ENCODE assay signal across 9 mouse cellular contexts in genomic region chr16:91898850-91899848, GRCm38 (mm10).
DNase-seq lines count a peak whose midpoint lies in the region; ATAC-seq and TF ChIP-seq lines count a peak whose summit lies in the region.
"Had no signal": no experiment of that assay in that cellular context is flagged by ENCODE, and none has a peak within 500 bp of the region (broad histone marks: within the 10 kb centered on the region; RNA-seq: fewer than 3 reads in every experiment).

No protein-coding gene starts in this region.

- no peak overlapping the region for H3K4me2 ChIP-seq in kidney, embryonic 15.5 days
- H3K4me2 ChIP-seq in midbrain, embryonic 14.5 days (ENCODE audit: low read length), result no peak overlapping the region

- no peaks in the 10 kb centered on the region for H3K36me3 ChIP-seq in kidney, embryonic 15.5 days
- H3K36me3 ChIP-seq in midbrain, embryonic 14.5 days (ENCODE audit: control insufficient read depth, insufficient read depth, low read length), result peaks cover 67% of the 10 kb centered on the region

- TF ChIP-seq POLR2A in cerebellum, adult 2 months (IDR thresholded peaks at IDR 0.05; ENCODE audit: borderline replicate concordance, insufficient read depth, low read length), result no peak

- 58% methylated on average over 22 of the region's 22 CpGs for WGBS in kidney, embryonic 15.5 days
- WGBS in cerebellum, adult 2 months, result 12% methylated on average over 22 of the region's 22 CpGs
- 58% methylated on average over 22 of the region's 22 CpGs for whole genome bisulfite sequencing in midbrain, embryonic 14.5 days

- ATAC-seq in kidney, embryonic 15.5 days (replicated peaks; ENCODE audit: low FRiP score), result no peak
- ATAC-seq in midbrain, embryonic 14.5 days (ENCODE audit: low FRiP score, low TSS enrichment), result no peak; the same call in 1 of the 2 replicates

- peak; percentile 51 to 66 for DNase-seq in kidney, postnatal 36 days
- peak; percentile 70 to 76 for DNase-seq in cerebellum, adult 2 months
- peak; percentile 87 for DNase-seq in gastrocnemius, adult 2 months
- DNase-seq in midbrain, embryonic 14.5 days, result no peak
- DNase-seq in layer of hippocampus, postnatal 25 days (ENCODE audit: extremely low spot score in 1 of 2, low spot score in 1 of 2), result no peak
- no peak for DNase-seq in layer of hippocampus, postnatal 14 days (ENCODE audit: low spot score in 2 of 2)
- no peak for DNase-seq in ovary, postnatal 36 days (ENCODE audit: low spot score)

- no peaks in the 10 kb centered on the region for H3K4me1 ChIP-seq in kidney, embryonic 15.5 days
- peaks cover 28% of the 10 kb centered on the region for H3K4me1 ChIP-seq in cerebellum, adult 2 months (ENCODE audit: control insufficient read depth, insufficient read depth, low read length)
- H3K4me1 ChIP-seq in midbrain, embryonic 14.5 days (ENCODE audit: control insufficient read depth, insufficient read depth, low read length), result peaks cover 4% of the 10 kb centered on the region; the same call in 1 of the 2 replicates

- TF ChIP-seq CTCF in cerebellum, adult 2 months (IDR thresholded peaks at IDR 0.05; ENCODE audit: borderline replicate concordance, insufficient read depth, low read depth, low read length), result no peak
- peak; percentile 12; the same call in 1 of the 2 replicates for TF ChIP-seq CTCF in gastrocnemius, adult 2 months (IDR thresholded peaks at IDR 0.05)

- no peaks in the 10 kb centered on the region for H3K27me3 ChIP-seq in kidney, embryonic 15.5 days
- H3K27me3 ChIP-seq in cerebellum, adult 2 months (ENCODE audit: control insufficient read depth, insufficient read depth, low read length), result no peaks in the 10 kb centered on the region
- no peaks in the 10 kb centered on the region for H3K27me3 ChIP-seq in midbrain, embryonic 14.5 days (ENCODE audit: control insufficient read depth, insufficient read depth, low read length)

- no peak overlapping the region for H3K27ac ChIP-seq in kidney, embryonic 15.5 days
- H3K27ac ChIP-seq in cerebellum, adult 2 months (ENCODE audit: insufficient read depth, low read length), result peak overlapping the region; percentile 64
- peak overlapping the region; percentile 56 for H3K27ac ChIP-seq in gastrocnemius, adult 2 months
- H3K27ac ChIP-seq in midbrain, embryonic 14.5 days (replicated peaks; ENCODE audit: low read depth, low read length), result peak overlapping the region; percentile 20; the same call in 1 of the 2 replicates
- H3K27ac ChIP-seq: macrophage had no signal

- H3K9me3 ChIP-seq in kidney, embryonic 15.5 days (replicated peaks), result no peaks in the 10 kb centered on the region
- no peaks in the 10 kb centered on the region for H3K9me3 ChIP-seq in midbrain, embryonic 14.5 days (ENCODE audit: control insufficient read depth, low read length)

- no peak overlapping the region for H3K4me3 ChIP-seq in kidney, embryonic 15.5 days (replicated peaks)
- H3K4me3 ChIP-seq in cerebellum, adult 2 months (replicated peaks; ENCODE audit: insufficient read depth, low read depth, low read length), result no peak overlapping the region
- no peak overlapping the region for H3K4me3 ChIP-seq in gastrocnemius, adult 2 months
- H3K4me3 ChIP-seq in midbrain, embryonic 14.5 days (replicated peaks; ENCODE audit: low read depth, low read length), result no peak overlapping the region

- intact Hi-C loops in gastrocnemius, adult 2 months (cut with DNase I), result no loop called here

- H3K9ac ChIP-seq in kidney, embryonic 15.5 days, result no peak overlapping the region
- no peak overlapping the region for H3K9ac ChIP-seq in midbrain, embryonic 14.5 days (replicated peaks; ENCODE audit: low read length)

Comparison
In these comparisons a context has a peak if more than half of its experiments do, and no peak if none do; other contexts are left out.
1. DNase-seq: peak in kidney, postnatal 36 days (2 of 2), cerebellum, adult 2 months (2 of 2) and gastrocnemius, adult 2 months (single experiment); none in midbrain, embryonic 14.5 days (single experiment), layer of hippocampus, postnatal 25 days (0 of 2), layer of hippocampus, postnatal 14 days (0 of 2) and ovary, postnatal 36 days (single experiment).